9 mouse cellular contexts compared by ENCODE assay signal in genomic region chr12:109085674-109086073, GRCm38 (mm10). TPM values are rescaled to one million over a fixed set of nuclear protein-coding genes. Genes with fewer than 3 reads are reported as not detected.
A peak's percentile ranks its signal among the peaks of the same experiment; 100 is the strongest.
DNase-seq lines count a peak whose midpoint lies in the region; ATAC-seq and TF ChIP-seq lines count a peak whose summit lies in the region.
"Had no signal": no experiment of that assay in that cellular context is flagged by ENCODE, and none has a peak within 500 bp of the region (broad histone marks: within the 10 kb centered on the region; RNA-seq: fewer than 3 reads in every experiment).

No protein-coding gene starts in this region.

- H3K36me3 ChIP-seq in midbrain, embryonic 13.5 days = no peaks in the 10 kb centered on the region
- no peaks in the 10 kb centered on the region for H3K36me3 ChIP-seq in midbrain, embryonic 10.5 days
- no peaks in the 10 kb centered on the region for H3K36me3 ChIP-seq in hindbrain, embryonic 13.5 days
- H3K36me3 ChIP-seq in midbrain, embryonic 16.5 days (ENCODE audit: control insufficient read depth, insufficient read depth, low read length) = no peaks in the 10 kb centered on the region
- no peaks in the 10 kb centered on the region for H3K36me3 ChIP-seq in liver, embryonic 12.5 days

- TF ChIP-seq POLR2A in cerebellum, adult 2 months (IDR thresholded peaks at IDR 0.05; ENCODE audit: borderline replicate concordance, insufficient read depth, low read length) = no peak

- no peak overlapping the region for H3K4me2 ChIP-seq in midbrain, embryonic 13.5 days (replicated peaks)
- no peak overlapping the region for H3K4me2 ChIP-seq in hindbrain, embryonic 13.5 days
- no peak overlapping the region for H3K4me2 ChIP-seq in midbrain, embryonic 16.5 days (ENCODE audit: low read length)
- H3K4me2 ChIP-seq in liver, embryonic 12.5 days = no peak overlapping the region

- WGBS in midbrain, embryonic 13.5 days = 60% methylated on average over 8 of the region's 8 CpGs
- WGBS in midbrain, embryonic 10.5 days = 79% methylated on average over 8 of the region's 8 CpGs
- under 1% methylated on average over 8 of the region's 8 CpGs for WGBS in cerebellum, adult 2 months
- 44% methylated on average over 8 of the region's 8 CpGs for WGBS in hindbrain, embryonic 13.5 days
- WGBS in midbrain, embryonic 16.5 days = 59% methylated on average over 8 of the region's 8 CpGs
- WGBS in liver, embryonic 12.5 days (ENCODE audit: insufficient replicate concordance) = 74% methylated on average over 8 of the region's 8 CpGs

- no peaks in the 10 kb centered on the region for H3K9me3 ChIP-seq in midbrain, embryonic 13.5 days
- no peaks in the 10 kb centered on the region for H3K9me3 ChIP-seq in midbrain, embryonic 10.5 days (replicated peaks)
- H3K9me3 ChIP-seq in hindbrain, embryonic 13.5 days = no peaks in the 10 kb centered on the region
- H3K9me3 ChIP-seq in midbrain, embryonic 16.5 days (replicated peaks; ENCODE audit: control insufficient read depth, low read length, poor library complexity, severe bottlenecking) = no peaks in the 10 kb centered on the region
- H3K9me3 ChIP-seq in liver, embryonic 12.5 days (replicated peaks) = no peaks in the 10 kb centered on the region; the same call in 1 of the 2 replicates

- TF ChIP-seq CTCF in cerebellum, adult 2 months (IDR thresholded peaks at IDR 0.05; ENCODE audit: borderline replicate concordance, insufficient read depth, low read depth, low read length) = no peak

- peaks cover 11% of the 10 kb centered on the region for H3K4me1 ChIP-seq in midbrain, embryonic 13.5 days (replicated peaks)
- H3K4me1 ChIP-seq in midbrain, embryonic 10.5 days = 0 out of 2 replicates have a peak, but pooled peaks cover 3% of the 10 kb centered on the region
- H3K4me1 ChIP-seq in cerebellum, adult 2 months (ENCODE audit: control insufficient read depth, insufficient read depth, low read length) = peaks cover 14% of the 10 kb centered on the region
- peaks cover 22% of the 10 kb centered on the region for H3K4me1 ChIP-seq in hindbrain, embryonic 13.5 days (replicated peaks)
- no peaks in the 10 kb centered on the region for H3K4me1 ChIP-seq in midbrain, embryonic 16.5 days (ENCODE audit: control insufficient read depth, insufficient read depth, low read length)
- no peaks in the 10 kb centered on the region for H3K4me1 ChIP-seq in liver, embryonic 12.5 days

- ATAC-seq in midbrain, embryonic 13.5 days = peak; percentile 84
- ATAC-seq in hindbrain, embryonic 13.5 days (ENCODE audit: low FRiP score) = peak; percentile 80
- 0 out of 2 replicates have a peak, but pooled peaks have one; percentile 60 for ATAC-seq in midbrain, embryonic 16.5 days
- ATAC-seq in liver, embryonic 12.5 days = no peak

- no peak for DNase-seq in midbrain, embryonic 10.5 days (ENCODE audit: low spot score)
- peak; percentile 85 to 93 for DNase-seq in cerebellum, adult 2 months
- DNase-seq in kidney, adult 8-10 months = no peak
- DNase-seq: lung, postnatal 14 days had no signal

- H3K4me3 ChIP-seq in midbrain, embryonic 13.5 days (replicated peaks) = no peak overlapping the region
- no peak overlapping the region for H3K4me3 ChIP-seq in midbrain, embryonic 10.5 days
- no peak overlapping the region for H3K4me3 ChIP-seq in cerebellum, adult 2 months (replicated peaks; ENCODE audit: insufficient read depth, low read depth, low read length)
- H3K4me3 ChIP-seq in hindbrain, embryonic 13.5 days = no peak overlapping the region
- H3K4me3 ChIP-seq in midbrain, embryonic 16.5 days (ENCODE audit: low read depth, low read length) = no peak overlapping the region
- no peak overlapping the region for H3K4me3 ChIP-seq in liver, embryonic 12.5 days
- H3K4me3 ChIP-seq: erythroblast, embryonic 14.5 days had no signal

- peak overlapping the region; percentile 75 for H3K27ac ChIP-seq in midbrain, embryonic 13.5 days
- H3K27ac ChIP-seq in midbrain, embryonic 10.5 days (replicated peaks) = no peak overlapping the region
- no peak overlapping the region for H3K27ac ChIP-seq in cerebellum, adult 2 months (ENCODE audit: insufficient read depth, low read length)
- peak overlapping the region; percentile 85 for H3K27ac ChIP-seq in hindbrain, embryonic 13.5 days
- H3K27ac ChIP-seq in midbrain, embryonic 16.5 days (ENCODE audit: low read length) = 0 out of 2 replicates have a peak overlapping the region, but pooled peaks have one; percentile 29
- no peak overlapping the region for H3K27ac ChIP-seq in liver, embryonic 12.5 days

- no peak overlapping the region for H3K9ac ChIP-seq in midbrain, embryonic 13.5 days (replicated peaks)
- peak overlapping the region; percentile 43; the same call in 1 of the 2 replicates for H3K9ac ChIP-seq in hindbrain, embryonic 13.5 days
- H3K9ac ChIP-seq in midbrain, embryonic 16.5 days (ENCODE audit: low read depth, low read length) = no peak overlapping the region
- no peak overlapping the region for H3K9ac ChIP-seq in liver, embryonic 12.5 days

- H3K27me3 ChIP-seq in midbrain, embryonic 13.5 days = no peaks in the 10 kb centered on the region
- no peaks in the 10 kb centered on the region for H3K27me3 ChIP-seq in midbrain, embryonic 10.5 days (ENCODE audit: low read depth, poor library complexity, severe bottlenecking)
- H3K27me3 ChIP-seq in cerebellum, adult 2 months (ENCODE audit: control insufficient read depth, insufficient read depth, low read length) = no peaks in the 10 kb centered on the region; the same call in 1 of the 2 replicates
- H3K27me3 ChIP-seq in hindbrain, embryonic 13.5 days = no peaks in the 10 kb centered on the region
- no peaks in the 10 kb centered on the region for H3K27me3 ChIP-seq in midbrain, embryonic 16.5 days (ENCODE audit: control insufficient read depth, insufficient read depth, low read depth, low read length)
- no peaks in the 10 kb centered on the region for H3K27me3 ChIP-seq in liver, embryonic 12.5 days (replicated peaks)

RNA-seq across cellular contexts. Expression of gene Begain, which starts 17.7 kb away (rescaled TPM):
- polyA plus RNA-seq in midbrain, embryonic 13.5 days (2015; fragmentation: Nextera tagmentation; extraction: Ambion mirVana) = 15.3 and 16.2 TPM in 2 replicates
- 4.3 and 4.8 TPM in 2 replicates for polyA plus RNA-seq in midbrain, embryonic 10.5 days (2016; fragmentation: Nextera tagmentation; extraction: Ambion mirVana)
- 64.5 and 76.4 TPM in 2 replicates for polyA plus RNA-seq in cerebellum, adult 2 months (2012; rRNA removed)
- 21.3 and 23.2 TPM in 2 replicates for polyA plus RNA-seq in hindbrain, embryonic 13.5 days (2015; fragmentation: Nextera tagmentation; extraction: Ambion mirVana)
- 22.1 and 25.4 TPM in 2 replicates for polyA plus RNA-seq in midbrain, embryonic 16.5 days (2015; fragmentation: Nextera tagmentation; extraction: Ambion mirVana)
- 1.9 and 2.2 TPM in 2 replicates for polyA plus RNA-seq in liver, embryonic 12.5 days (2016; fragmentation: Nextera tagmentation; extraction: Ambion mirVana)
- polyA plus RNA-seq: erythroblast, embryonic 14.5 days had no signal

Comparison
In these comparisons a context has a peak if more than half of its experiments do, and no peak if none do; other contexts are left out.
1. H3K27ac ChIP-seq: peak in midbrain, embryonic 13.5 days (single experiment), hindbrain, embryonic 13.5 days (single experiment) and midbrain, embryonic 16.5 days (single experiment); none in midbrain, embryonic 10.5 days (single experiment), cerebellum, adult 2 months (single experiment) and liver, embryonic 12.5 days (single experiment).
2. DNase-seq: peak in cerebellum, adult 2 months (2 of 2); none in midbrain, embryonic 10.5 days (single experiment) and kidney, adult 8-10 months (0 of 2).